Mouse (Mus musculus) adrenal gland, adult (tissue): ENCODE data around the gene Wwc1.
A peak's percentile ranks its signal among the peaks of the same experiment; 100 is the strongest.
"Not testable (repeated sequence)": the region's sequence is repeated elsewhere in the genome, so short reads cannot be mapped to it uniquely, and the experiment has no call there.

Experiments used
- DNase-seq, 2 experiments: peaks; one replicate each; pipeline ENCODE4 v3.0.0; 2022 to 2023; ENCODE audit warnings: low spot score in 1 of 2; ENCODE audit not compliant: inconsistent age in 2 of 2

Wwc1 gene

DNA sequence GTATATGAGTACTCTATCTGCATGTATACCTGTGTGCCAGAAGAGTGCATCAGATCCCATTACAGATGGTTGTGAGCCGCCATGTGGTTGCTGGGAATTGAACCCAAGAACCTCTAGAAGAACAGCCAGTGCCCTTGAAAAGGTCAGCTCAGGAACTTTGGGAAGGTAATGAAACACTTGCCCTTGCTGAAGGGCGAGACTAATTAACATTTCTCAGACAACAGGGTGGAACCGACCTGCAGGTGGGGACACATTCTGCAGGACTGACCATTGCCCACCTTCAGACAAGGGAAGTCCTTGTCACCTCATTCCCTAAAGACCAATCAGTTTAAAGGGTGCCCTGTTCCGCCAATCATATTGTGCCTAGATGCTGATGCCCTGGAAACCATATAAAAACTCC lies 139.5 kb downstream of the Wwc1 start:
- not testable (repeated sequence) for DNase-seq

DNA sequence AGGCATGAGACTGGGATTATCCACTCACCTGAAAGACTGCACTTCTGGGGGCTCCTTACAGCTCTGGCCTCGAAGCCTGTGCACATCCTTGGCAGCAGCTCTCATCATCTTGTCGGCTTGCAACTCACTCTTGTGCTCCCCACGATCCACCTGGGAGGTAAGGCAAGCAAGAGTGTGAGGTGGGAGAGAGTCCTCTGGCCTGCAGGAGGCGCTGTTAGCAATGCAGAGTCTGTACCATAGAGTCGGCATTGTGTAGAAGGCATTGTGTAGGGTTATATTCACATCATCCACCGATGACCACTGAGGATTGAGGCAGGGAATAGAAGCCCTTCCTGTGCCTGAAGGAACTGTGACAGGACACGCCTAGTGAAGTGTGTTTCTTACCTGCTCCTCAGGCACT lies 140.0 kb downstream of the Wwc1 start:
- no peak for DNase-seq

DNA sequence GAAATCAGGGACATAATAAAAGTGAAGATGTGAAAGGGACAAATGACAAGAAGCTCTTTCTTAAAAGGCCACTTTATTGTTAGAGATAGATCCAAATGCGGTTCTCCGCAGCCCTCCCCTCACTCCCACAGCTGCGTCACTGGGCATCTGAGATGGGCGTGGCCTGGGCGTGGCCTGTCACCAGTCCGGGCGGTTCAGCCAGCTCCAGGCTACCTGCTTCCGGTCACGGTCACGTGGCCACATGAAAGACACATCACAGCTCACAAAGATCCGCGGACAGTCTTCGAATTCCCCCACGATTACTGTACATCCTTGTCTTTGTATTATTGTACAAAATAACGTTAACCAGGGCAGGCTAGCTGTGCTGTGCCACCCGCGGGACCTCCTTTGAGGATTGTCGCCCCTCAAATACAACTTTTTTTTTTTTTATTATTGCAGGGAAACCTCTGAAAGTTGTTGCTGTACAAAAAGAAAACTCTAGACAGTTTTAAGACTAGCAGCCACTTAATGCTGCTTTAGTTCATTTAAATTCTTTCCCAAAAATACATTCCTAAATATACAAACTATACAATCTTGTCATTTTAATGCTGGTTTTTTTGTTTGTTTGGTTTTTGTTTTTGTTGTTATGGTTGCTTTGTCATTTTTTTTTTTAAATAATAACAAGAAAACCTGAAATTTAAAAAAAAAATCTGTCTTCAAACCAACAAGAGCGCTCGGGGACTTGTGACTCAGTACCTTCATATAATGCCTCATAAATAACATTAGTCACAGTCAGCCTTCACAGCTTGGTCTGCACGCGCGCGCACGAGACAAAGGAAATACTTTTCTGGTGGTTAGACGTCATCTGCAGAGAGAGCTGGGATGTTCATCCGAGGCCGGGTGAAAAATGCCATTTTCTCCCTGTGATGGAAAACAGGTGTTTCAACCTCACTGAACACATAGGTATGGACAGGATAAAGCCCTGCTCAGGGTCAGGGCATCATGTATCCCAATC lies 141.7 kb downstream of the Wwc1 start:
- peak; percentile 95 to 96 for DNase-seq

DNA sequence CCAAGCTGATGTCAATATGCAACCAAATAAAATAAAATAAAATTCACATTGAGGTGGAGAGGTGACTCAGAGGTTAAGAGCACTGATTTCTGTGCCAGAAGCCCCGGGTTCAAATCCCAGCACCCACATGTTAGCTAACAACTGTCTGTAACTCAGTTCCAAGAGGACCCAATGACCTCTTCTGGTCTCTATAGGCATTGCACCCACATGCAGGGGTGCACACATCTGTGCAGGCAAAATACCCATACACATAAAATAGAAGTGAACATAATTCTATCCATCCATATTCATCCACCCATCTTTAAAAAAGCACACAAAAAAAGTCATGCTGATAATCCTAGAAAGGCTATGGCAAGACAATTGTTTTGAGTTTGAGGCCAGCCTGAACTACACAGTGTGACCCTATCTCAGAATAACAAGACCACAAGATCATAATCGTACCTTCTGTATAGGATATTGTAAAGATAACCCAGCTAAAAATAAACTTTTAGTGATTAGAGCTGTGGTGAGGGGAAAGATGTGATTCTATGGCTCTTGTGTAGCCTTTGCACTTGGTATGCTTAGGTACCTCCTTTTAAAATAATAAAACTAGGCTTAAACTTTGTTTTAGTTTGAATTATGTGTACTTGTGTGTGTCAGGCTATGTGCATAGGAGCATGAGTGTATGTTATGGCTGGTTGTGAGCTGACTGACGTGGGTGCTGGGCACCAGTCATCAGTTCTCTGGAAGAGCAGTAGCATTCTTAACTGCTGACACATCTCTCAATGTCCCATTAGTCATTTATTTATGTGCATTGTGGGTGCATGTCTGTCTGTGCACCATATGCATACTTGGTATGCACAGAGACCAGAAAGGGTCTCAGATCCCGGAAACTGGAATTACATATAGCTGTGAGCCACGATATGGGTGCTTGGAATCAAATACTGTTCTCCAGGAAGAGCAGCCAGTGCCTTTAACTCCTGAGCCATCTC lies 142.9 kb downstream of the Wwc1 start:
- no peak for DNase-seq

DNA sequence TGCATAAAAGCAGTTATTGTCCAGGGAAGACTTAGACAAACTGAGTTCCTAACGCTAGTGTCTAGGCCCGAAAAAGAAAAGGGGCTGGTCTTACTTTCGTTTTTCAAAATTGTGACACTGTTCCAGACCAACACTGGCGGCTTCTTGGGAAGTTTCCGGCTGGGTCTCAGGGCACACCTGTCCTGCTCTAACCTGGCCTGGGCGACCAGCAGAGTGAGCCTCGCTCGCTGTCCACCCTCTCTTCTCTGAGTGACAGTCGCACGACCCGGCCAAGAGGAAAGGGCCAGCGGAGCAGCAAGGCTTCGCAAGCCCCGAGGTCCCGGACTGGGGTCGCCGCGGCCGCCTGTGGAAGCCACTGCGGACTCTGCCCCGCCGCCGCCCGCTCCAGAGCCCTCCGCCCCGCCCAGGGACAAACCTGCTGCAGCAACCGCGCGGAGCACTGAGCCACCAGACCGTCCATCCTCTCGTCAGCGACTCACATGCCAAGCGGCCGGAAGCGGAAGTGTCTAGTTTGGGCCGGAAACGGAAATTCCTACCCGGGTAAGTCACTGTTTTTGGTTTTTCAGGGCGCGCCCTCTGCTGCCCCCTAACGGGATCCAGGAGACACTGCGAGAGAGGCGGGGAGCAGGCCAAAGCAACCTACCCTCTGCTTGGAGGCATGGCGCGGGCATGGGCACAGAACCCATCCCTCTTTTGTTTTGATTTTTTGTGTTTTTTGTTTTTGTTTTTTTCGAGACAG lies 146.1 kb downstream of the Wwc1 start, which contains the start of gene Rars:
Gene Rars, minus strand, starts transcription at position 485 of the 739 bp plus-strand sequence.
- DNase-seq, result peak; percentile 94 to 98

DNA sequence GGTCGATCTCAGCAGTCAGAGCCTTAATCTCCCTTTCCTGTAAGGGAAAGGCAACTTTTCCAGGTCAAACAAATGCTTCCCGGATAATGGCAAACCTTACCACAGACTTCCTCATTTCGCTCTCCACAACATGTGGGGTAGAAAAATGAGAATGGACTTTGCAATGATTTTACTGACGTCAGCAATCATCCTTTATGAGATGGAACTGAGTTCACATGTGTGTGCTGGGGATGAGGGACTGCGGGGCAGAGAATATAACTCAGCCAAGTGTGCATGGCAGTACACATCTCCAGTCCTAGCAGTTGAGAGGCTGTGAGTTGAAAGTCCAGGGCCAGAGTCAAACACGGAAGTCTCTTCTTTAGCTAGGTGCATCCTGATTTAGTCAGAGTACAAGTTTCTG lies 147.1 kb downstream of the Wwc1 start:
- no peak for DNase-seq

DNA sequence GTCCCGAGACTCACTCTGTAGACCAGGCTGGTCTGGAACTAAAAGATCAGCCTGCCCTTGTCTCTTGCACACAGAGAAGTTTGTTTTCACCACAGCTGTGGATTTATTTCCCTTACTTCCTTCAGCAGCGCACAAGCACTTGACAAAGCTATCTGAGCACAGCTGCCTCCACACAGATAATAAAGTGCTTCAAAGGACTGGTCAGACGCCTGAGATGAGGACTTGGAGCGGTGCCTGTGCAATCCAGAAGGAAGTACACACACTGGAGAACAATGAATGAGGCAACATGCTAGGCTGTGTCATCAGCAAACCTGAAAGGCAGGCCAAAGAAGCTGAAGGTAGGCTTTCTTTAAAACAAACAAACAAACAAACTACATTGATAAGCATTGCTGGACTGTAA lies 148.2 kb downstream of the Wwc1 start:
- no peak for DNase-seq

DNA sequence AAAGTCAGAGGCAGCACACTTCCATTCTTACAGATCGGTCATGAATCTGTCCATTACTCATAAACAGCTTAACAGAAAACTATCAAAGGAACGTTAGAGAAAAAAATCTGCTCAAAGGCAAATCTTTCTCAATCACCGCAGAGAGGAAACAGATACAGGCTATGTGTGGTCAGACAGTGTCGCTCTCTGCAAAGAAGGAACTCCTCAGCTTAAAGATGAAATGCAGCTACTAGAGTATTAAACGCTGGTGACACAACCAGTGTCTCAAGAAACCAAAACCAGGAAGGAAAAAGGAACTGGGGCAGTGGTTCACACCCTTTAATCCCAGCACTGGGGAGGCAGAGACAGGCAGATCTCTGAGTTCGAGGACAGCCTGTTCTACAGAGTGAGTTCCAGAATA lies 152.6 kb downstream of the Wwc1 start:
- no peak for DNase-seq

DNA sequence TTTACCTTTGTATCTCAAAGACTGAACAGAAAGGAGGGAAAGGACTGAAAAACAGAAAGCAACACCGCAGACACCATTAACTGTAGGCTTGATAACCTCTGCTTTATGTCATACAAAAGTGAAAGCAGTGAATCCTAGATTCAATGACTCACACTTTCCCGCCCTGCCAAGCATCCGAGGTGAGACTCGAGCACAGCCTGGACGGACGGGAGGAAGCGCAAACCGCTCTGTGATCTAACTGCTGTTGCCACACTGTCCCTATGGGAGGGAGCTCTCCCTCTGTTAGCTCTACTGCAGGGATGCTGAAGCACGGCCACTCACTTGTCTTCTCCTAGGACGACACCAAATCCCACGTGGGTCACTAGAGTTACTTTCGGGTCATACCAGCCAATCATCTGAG lies 164.0 kb downstream of the Wwc1 start:
- DNase-seq, result no peak

DNA sequence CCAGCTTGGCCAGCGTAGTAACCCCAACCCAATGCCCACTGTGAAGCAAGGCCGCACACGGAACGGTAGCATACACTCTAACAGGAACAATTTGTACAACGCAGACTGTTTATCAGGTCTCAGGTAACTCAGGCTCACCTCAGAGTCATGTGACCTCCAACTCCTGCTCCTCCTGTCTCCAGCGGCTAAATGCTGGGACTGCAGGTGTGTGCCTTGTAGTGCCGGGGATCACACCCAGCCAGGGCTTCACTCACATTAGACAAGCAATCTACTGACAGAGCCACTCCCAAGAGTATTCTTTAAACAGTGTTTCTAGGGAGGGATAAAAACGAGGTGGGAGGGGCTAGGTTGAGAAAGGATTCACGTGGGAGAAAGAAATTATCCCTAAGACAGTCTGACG lies 168.9 kb downstream of the Wwc1 start:
- no peak for DNase-seq

DNA sequence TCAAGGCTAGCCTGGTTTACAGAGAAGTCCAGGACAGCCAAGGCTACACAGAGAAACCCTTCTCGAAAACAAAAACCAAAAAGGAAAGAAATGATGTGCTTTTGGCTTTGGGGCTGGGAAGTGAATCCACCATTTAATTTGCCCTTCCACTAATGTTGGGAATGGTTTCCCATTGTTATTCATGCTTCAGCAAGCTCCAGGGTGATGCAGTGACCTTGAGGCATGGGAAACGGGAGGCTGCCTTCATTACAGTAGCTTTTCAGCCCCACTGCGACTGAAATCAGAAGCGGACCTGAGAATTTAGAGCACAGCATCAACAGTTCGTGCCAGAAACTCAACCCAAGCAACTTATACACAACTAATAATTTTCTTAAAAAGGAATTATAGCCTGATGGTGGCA lies 179.0 kb downstream of the Wwc1 start:
- DNase-seq, result no peak

DNA sequence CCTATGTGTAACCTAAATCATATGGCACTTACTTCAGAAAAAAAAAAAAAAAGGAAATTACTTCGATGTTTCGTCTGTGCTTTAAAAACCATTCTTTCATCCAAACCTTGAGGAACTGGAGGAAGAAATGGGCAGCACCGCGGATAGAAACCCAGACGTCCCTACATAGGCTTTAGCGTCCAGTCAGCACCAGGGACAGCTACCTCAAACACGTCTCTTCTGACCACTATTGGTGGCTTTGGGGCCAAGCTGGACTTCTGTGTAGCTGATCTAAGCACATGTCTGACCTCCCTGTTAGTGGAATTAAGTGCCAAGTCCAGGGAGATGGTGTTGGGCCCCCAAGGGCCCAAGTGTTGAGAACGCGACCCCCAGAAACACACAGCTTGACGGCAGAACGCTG lies 181.5 kb downstream of the Wwc1 start, which contains the start of gene Fbll1:
Gene Fbll1, minus strand, starts transcription at position 11 of the 400 bp plus-strand sequence.
- DNase-seq, result peak; percentile 27 to 75

DNA sequence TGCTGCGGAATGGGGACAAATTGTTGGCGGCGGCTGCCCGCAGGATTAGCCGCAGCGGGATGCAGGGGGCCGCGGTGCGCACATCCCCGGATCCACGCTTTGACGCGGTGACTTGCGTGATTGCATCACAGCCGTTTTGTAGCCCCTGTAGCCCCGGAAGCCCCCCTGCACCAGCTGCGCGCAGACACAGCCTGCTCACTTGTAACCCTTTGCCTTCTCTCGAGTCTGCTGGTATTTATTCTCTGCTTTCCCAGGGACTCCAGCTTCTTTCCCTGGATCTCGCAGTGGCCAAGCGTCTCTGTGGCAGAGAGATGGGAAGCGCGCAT lies 181.9 kb downstream of the Wwc1 start:
- DNase-seq, result no peak

DNA sequence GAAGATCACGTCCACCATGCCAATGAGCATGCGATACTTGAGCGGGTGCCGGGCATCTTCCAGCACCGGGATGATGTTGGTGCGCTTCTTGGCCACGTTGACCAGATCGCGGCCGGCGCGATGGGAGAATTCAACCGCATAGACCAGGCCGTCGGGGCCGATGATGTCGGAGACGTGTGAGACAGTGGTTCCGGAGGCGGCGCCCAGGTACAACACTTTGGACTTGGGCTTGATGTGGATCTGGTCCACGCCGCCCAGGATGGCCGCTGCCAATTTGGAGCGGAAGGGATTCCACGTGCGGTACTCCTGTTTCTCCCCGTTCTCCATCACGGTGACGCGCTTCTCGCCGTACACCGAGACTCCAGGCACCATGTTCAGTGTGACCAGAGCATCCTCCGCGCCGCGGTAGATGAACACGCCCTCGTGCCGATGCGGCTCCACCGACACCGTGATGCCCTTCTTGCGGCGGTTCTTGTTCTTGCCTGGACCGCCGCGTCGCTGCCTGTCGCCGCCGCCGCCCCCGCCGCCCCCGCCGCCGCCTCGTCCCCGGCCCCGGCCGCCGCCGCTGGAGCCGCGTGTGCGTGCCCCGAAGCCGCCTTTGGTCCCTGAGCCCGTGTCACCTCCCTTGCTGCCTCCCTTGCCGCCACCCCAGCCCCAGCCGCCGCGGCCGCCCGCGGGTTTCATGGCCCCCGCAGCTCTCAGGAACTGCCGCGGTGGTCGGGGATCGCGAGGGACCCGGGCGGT lies 182.4 kb downstream of the Wwc1 start:
- no peak for DNase-seq

DNA sequence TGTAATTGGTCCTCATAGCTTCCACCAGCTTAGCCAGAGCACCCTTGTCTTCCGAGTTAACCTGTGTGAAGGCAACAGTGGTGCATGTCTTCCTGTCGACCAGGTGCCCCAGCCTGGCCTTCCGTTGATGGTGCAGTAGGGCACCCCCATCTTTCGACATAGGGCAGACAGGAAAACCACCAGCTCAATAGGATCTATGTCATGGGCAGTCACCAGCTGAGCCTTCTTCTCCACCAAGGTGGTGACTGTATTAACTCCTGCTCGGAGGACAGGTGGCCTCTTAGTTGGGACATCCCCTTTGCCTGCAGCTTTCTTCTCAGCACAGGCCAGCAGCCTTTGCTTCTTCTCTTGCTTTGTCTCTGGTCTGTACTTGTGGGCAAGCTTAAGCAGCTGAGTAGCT lies 187.5 kb downstream of the Wwc1 start:
- not testable (repeated sequence) for DNase-seq

DNA sequence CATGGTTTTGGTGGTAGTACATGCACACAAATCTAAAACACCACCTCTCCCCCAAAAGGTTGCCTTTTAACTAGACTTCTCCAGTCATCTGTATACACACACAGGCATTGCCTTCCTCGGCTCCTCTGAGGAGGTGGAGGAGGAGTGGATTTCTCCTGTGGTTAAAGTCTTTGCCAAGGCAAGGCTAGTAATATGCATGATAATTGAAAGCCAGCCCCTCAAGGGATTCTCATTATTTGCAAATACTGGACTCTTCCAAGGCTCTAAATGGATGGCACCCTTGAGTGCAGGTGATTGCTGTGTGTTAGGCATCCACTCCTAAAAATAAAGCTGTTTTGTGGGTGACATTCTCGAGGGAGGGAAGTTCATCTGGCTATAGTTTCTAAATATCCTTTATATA lies 191.9 kb downstream of the Wwc1 start:
- DNase-seq, result no peak
